Mouse (Mus musculus): ENCODE data around the gene Hist1h3i. TPM values are rescaled to one million over a fixed set of nuclear protein-coding genes. Genes with fewer than 3 reads are reported as not detected.
"Not testable (repeated sequence)": the region's sequence is repeated elsewhere in the genome, so short reads cannot be mapped to it uniquely, and the experiment has no call there.

Hist1h3i gene
- polyA plus RNA-seq, 1 experiment from 2014 or later, result 14.5 TPM

- Histone ChIP-seq H3K4me1 (ENCODE audit: insufficient read depth, low read depth, low read length) (peaks cover 10% of the 10 kb centered on the region; the same call in 1 of the 2 replicates), H3K9me3 (ENCODE audit: low read length) (no peaks in the 10 kb centered on the region), H3K4me2 (replicated peaks; ENCODE audit: low read depth, low read length) (no peak overlapping the region), H3K9ac (replicated peaks; ENCODE audit: low read depth) (no peak overlapping the region), H3K36me3 (ENCODE audit: insufficient read depth, low read length) (no peaks in the 10 kb centered on the region), H3K4me3 (ENCODE audit: low read depth, low read length) (no peak overlapping the region), H3K27ac (ENCODE audit: low read length) (no peak overlapping the region), H3K27me3 (replicated peaks; ENCODE audit: insufficient read depth, low read length) (no peaks in the 10 kb centered on the region)
- ATAC-seq (no peak), DNase-seq (ENCODE audit: low spot score) (no peak)
- TF ChIP-seq EP300 (IDR thresholded peaks at IDR 0.05) (no peak), CTCF (IDR thresholded peaks at IDR 0.05) (no peak)
- 90% methylated on average over 1 of the region's 1 CpGs for WGBS
These were observed 1.5 kb downstream of the Hist1h3i start for GRCm38 (mm10) chr13:21781639-21782038.

GRCm38 (mm10) chr13:21781021-21781555 lies 2.1 kb downstream of the Hist1h3i start:
- peak overlapping the region; percentile 52; the same call in 1 of the 2 replicates for H3K4me3 ChIP-seq (ENCODE audit: low read depth, low read length)
- TF ChIP-seq CTCF (IDR thresholded peaks at IDR 0.05), result no peak
- TF ChIP-seq EP300 (IDR thresholded peaks at IDR 0.05), result no peak

GRCm38 (mm10) chr13:21779767-21780731 lies 3.1 kb downstream of the Hist1h3i start, which contains the start of gene Hist1h1b:
Hist1h1b (minus strand) TSS chr13:21780625.
- peak within 1 kb of the TSS; percentile 63 for H3K9ac ChIP-seq (replicated peaks; ENCODE audit: low read depth)
- peaks cover 10% of the 10 kb centered on the region; the same call in 1 of the 2 replicates for H3K4me1 ChIP-seq (ENCODE audit: insufficient read depth, low read depth, low read length)
- under 1% methylated on average over 44 of the region's 44 CpGs for WGBS
- peak within 1 kb of the TSS; percentile 52 for H3K4me3 ChIP-seq (ENCODE audit: low read depth, low read length)
- peak; percentile 34 for ATAC-seq
- H3K27ac ChIP-seq (ENCODE audit: low read length), result peak within 1 kb of the TSS; percentile 86
- H3K4me2 ChIP-seq (replicated peaks; ENCODE audit: low read depth, low read length), result peak within 1 kb of the TSS; percentile 95
- TF ChIP-seq EP300 (IDR thresholded peaks at IDR 0.05) (no peak), CTCF (IDR thresholded peaks at IDR 0.05) (no peak)
- no peaks in the 10 kb centered on the region for H3K9me3 ChIP-seq (ENCODE audit: low read length)
- no peaks in the 10 kb centered on the region for H3K36me3 ChIP-seq (ENCODE audit: insufficient read depth, low read length)
- DNase-seq (ENCODE audit: low spot score), result peak; percentile 72
- H3K27me3 ChIP-seq (replicated peaks; ENCODE audit: insufficient read depth, low read length), result no peaks in the 10 kb centered on the region

More at GRCm38 (mm10) chr13:21781021-21781555, 2.1 kb downstream of the Hist1h3i start:
- no peak overlapping the region for H3K27ac ChIP-seq (ENCODE audit: low read length)
- 32% methylated on average over 6 of the region's 6 CpGs for whole genome bisulfite sequencing
- H3K4me1 ChIP-seq (ENCODE audit: insufficient read depth, low read depth, low read length), result peaks cover 10% of the 10 kb centered on the region; the same call in 1 of the 2 replicates
- ATAC-seq (no peak), DNase-seq (ENCODE audit: low spot score) (no peak)
- peak overlapping the region; percentile 63; the same call in 1 of the 2 replicates for H3K9ac ChIP-seq (replicated peaks; ENCODE audit: low read depth)
- no peaks in the 10 kb centered on the region for H3K27me3 ChIP-seq (replicated peaks; ENCODE audit: insufficient read depth, low read length)
- peak overlapping the region; percentile 95 for H3K4me2 ChIP-seq (replicated peaks; ENCODE audit: low read depth, low read length)
- no peaks in the 10 kb centered on the region for H3K36me3 ChIP-seq (ENCODE audit: insufficient read depth, low read length)
- H3K9me3 ChIP-seq (ENCODE audit: low read length), result no peaks in the 10 kb centered on the region

GRCm38 (mm10) chr13:21778814-21779766 lies 4.1 kb downstream of the Hist1h3i start:
- DNase-seq (ENCODE audit: low spot score) (peak; percentile 98), ATAC-seq (peak; percentile 90)
- H3K9me3 ChIP-seq (ENCODE audit: low read length), result no peaks in the 10 kb centered on the region
- peak overlapping the region; percentile 95 for H3K4me2 ChIP-seq (replicated peaks; ENCODE audit: low read depth, low read length)
- no peaks in the 10 kb centered on the region for H3K36me3 ChIP-seq (ENCODE audit: insufficient read depth, low read length)
- peak overlapping the region; percentile 63 for H3K9ac ChIP-seq (replicated peaks; ENCODE audit: low read depth)
- peak overlapping the region; percentile 86 for H3K27ac ChIP-seq (ENCODE audit: low read length)
- no peaks in the 10 kb centered on the region for H3K27me3 ChIP-seq (replicated peaks; ENCODE audit: insufficient read depth, low read length)
- peak overlapping the region; percentile 52 for H3K4me3 ChIP-seq (ENCODE audit: low read depth, low read length)
- TF ChIP-seq CTCF (IDR thresholded peaks at IDR 0.05) (no peak), EP300 (IDR thresholded peaks at IDR 0.05) (peak; percentile 56)
- H3K4me1 ChIP-seq (ENCODE audit: insufficient read depth, low read depth, low read length), result peaks cover 10% of the 10 kb centered on the region; the same call in 1 of the 2 replicates
- WGBS, result 2% methylated on average over 33 of the region's 33 CpGs

GRCm38 (mm10) chr13:21755707-21756106 lies 27.5 kb downstream of the Hist1h3i start:
- Histone ChIP-seq H3K36me3 (ENCODE audit: insufficient read depth, low read length) (no peaks in the 10 kb centered on the region), H3K4me3 (ENCODE audit: low read depth, low read length) (no peak overlapping the region), H3K27ac (ENCODE audit: low read length) (no peak overlapping the region), H3K9ac (replicated peaks; ENCODE audit: low read depth) (no peak overlapping the region), H3K4me2 (replicated peaks; ENCODE audit: low read depth, low read length) (no peak overlapping the region), H3K9me3 (ENCODE audit: low read length) (no peaks in the 10 kb centered on the region), H3K4me1 (ENCODE audit: insufficient read depth, low read depth, low read length) (no peaks in the 10 kb centered on the region; the same call in 1 of the 2 replicates), H3K27me3 (replicated peaks; ENCODE audit: insufficient read depth, low read length) (no peaks in the 10 kb centered on the region)
- 42% methylated on average over 1 of the region's 1 CpGs for WGBS
- no peak for DNase-seq (ENCODE audit: low spot score)
- no peak for ATAC-seq
- no peak for TF ChIP-seq EP300 (IDR thresholded peaks at IDR 0.05)
- no peak for TF ChIP-seq CTCF (IDR thresholded peaks at IDR 0.05)

- DNase-seq (ENCODE audit: low spot score) (peak; percentile 58), ATAC-seq (peak; percentile 15; the same call in 1 of the 2 replicates)
- Histone ChIP-seq H3K9ac (replicated peaks; ENCODE audit: low read depth) (0 out of 2 replicates have a peak overlapping the region, but pooled peaks have one; percentile 9), H3K4me3 (ENCODE audit: low read depth, low read length) (peak overlapping the region; percentile 52), H3K4me2 (replicated peaks; ENCODE audit: low read depth, low read length) (peak overlapping the region; percentile 66), H3K27ac (ENCODE audit: low read length) (peak overlapping the region; percentile 75; the same call in 1 of the 2 replicates)
- not testable (repeated sequence) for H3K4me1 ChIP-seq (ENCODE audit: insufficient read depth, low read depth, low read length); H3K36me3 ChIP-seq (ENCODE audit: insufficient read depth, low read length); H3K27me3 ChIP-seq (replicated peaks; ENCODE audit: insufficient read depth, low read length); H3K9me3 ChIP-seq (ENCODE audit: low read length)
- under 1% methylated on average over 9 of the region's 26 CpGs for WGBS
These were observed 28.7 kb downstream of the Hist1h3i start for GRCm38 (mm10) chr13:21754294-21755001.
